Mouse (Mus musculus) liver, embryonic 16.5 days (tissue): ENCODE measurements around the gene Ovol2. TPM values are rescaled to one million over a fixed set of nuclear protein-coding genes. Genes with fewer than 3 reads are reported as not detected.
A peak's percentile ranks its signal among the peaks of the same experiment; 100 is the strongest.

ENCODE experiments used
- ATAC-seq: fragments of 200-750 bp; cut with Nextera tagmentation; 2 replicates; pipeline ENCODE4 v1.8.0; 2017; ENCODE audit warnings: low read depth, mild to moderate bottlenecking, moderate number of reproducible peaks, moderate library complexity
- H3K27ac ChIP-seq: fragments of 300-500 bp; sonication (generic); 2 replicates; pipeline ENCODE4 v1.5.1; 2014; ENCODE audit warnings: mild to moderate bottlenecking, low read length
- H3K27me3 ChIP-seq: fragments of 300-500 bp; sonication (generic); 2 replicates; pipeline ENCODE4 v1.6.1; 2014; ENCODE audit warnings: low read depth, low read length, mixed read lengths; ENCODE audit not compliant: control insufficient read depth, insufficient read depth
- H3K36me3 ChIP-seq: fragments of 300-500 bp; sonication (generic); 2 replicates; pipeline ENCODE4 v1.6.1; 2014; ENCODE audit warnings: mild to moderate bottlenecking; ENCODE audit not compliant: control insufficient read depth, insufficient read depth
- H3K4me1 ChIP-seq: fragments of 300-500 bp; sonication (generic); 2 replicates; pipeline ENCODE4 v1.6.1; 2014; ENCODE audit warnings: low read depth, low read length, mixed read lengths; ENCODE audit not compliant: control insufficient read depth
- H3K4me2 ChIP-seq: fragments of 300-500 bp; sonication (generic); 2 replicates; pipeline ENCODE4 v1.6.1; 2014; ENCODE audit warnings: low read depth, low read length, mixed read lengths
- H3K4me3 ChIP-seq: fragments of 300-500 bp; sonication (generic); 2 replicates; pipeline ENCODE4 v1.5.1; 2014; ENCODE audit warnings: low read depth, mild to moderate bottlenecking, low read length
- H3K9ac ChIP-seq: fragments of 300-500 bp; sonication (generic); 2 replicates; pipeline ENCODE4 v1.6.1; 2014; ENCODE audit warnings: low read depth, low read length
- H3K9me3 ChIP-seq: fragments of 300-500 bp; sonication (generic); replicated peaks from 2 replicates; pipeline ENCODE4 v1.6.1; 2016; ENCODE audit warnings: low read length; ENCODE audit not compliant: control insufficient read depth
- WGBS: fragments of 180-500 bp; shearing (Covaris S2); extraction: QIAGEN DNeasy Blood & Tissue Kit; methylation state at CpG from one replicate; pipeline ENCODE4 v1.1.7; 2014; ENCODE audit not compliant: insufficient replicate concordance; 5-methylcytosine and 5-hydroxymethylcytosine counted together
- polyA plus RNA-seq: library from polyadenylated mRNA; unstranded; fragments of >200 nt; fragmentation: Nextera tagmentation; extraction: Ambion mirVana; gene quantifications from 2 replicates; pipeline ENCODE4 v1.2.1, GENCODE M21; 2015

The Ovol2 gene
- polyA plus RNA-seq, 1 experiment from 2014 or later: not detected

DNA sequence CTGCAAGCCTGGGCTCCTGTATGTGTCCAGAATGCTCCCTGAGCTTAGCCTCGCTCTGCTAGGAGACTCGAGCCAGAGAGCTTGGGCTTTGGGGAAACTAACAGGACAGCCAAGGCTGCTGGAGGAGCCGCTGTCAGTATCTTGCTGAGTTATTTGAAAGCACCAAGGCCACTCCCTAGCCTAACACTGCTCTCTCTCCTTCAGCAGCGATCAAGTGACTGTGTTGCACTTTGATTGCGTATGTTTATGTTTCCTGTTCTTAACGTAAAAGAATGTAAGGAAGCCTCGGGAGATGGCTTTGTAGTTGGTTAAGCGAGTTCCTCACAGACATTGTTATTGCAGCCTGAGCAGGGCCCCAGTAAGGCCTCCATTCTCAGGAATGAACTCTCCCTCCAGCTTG is 57.2 kb downstream of the Ovol2 start:
- Histone ChIP-seq H3K27me3 (no peaks in the 10 kb centered on the region), H3K27ac (peak overlapping the region; percentile 58), H3K36me3 (peaks cover 10% of the 10 kb centered on the region), H3K4me1 (peaks cover 13% of the 10 kb centered on the region), H3K9ac (0 out of 2 replicates have a peak overlapping the region, but pooled peaks have one; percentile 13), H3K4me2 (0 out of 2 replicates have a peak overlapping the region, but pooled peaks have one; percentile 7), H3K4me3 (no peak overlapping the region), H3K9me3 (no peaks in the 10 kb centered on the region)
- WGBS: 19% methylated on average over 8 of the region's 8 CpGs
- ATAC-seq: no peak

DNA sequence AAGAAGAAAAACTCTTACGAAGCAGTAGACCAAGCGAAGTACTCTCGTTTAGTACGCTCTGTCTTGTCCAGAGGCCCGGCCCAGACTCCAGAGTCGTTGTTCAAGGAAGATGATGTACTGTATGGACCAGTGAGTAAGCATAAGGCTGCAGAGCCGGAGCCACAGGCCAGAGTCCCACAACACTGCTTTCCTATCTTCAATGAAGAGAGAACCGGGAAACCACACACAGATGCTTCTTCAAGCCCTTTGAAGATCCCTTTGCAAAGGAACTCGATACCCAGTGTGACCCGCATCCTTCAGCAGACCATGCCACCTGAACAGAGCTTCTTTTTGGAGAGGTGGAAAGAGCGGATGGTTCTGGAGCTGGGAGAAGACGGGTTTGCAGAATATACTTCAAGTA is 59.9 kb downstream of the Ovol2 start:
- H3K9ac ChIP-seq: no peak overlapping the region
- peaks cover 28% of the 10 kb centered on the region for H3K4me1 ChIP-seq
- no peaks in the 10 kb centered on the region for H3K9me3 ChIP-seq
- 0 out of 2 replicates have a peak overlapping the region, but pooled peaks have one; percentile 4 for H3K4me2 ChIP-seq
- ATAC-seq: no peak
- 73% methylated on average over 12 of the region's 12 CpGs for WGBS
- H3K36me3 ChIP-seq: peaks cover under 1% of the 10 kb centered on the region; the same call in 1 of the 2 replicates
- no peaks in the 10 kb centered on the region for H3K27me3 ChIP-seq
- no peak overlapping the region for H3K27ac ChIP-seq
- H3K4me3 ChIP-seq: no peak overlapping the region

DNA sequence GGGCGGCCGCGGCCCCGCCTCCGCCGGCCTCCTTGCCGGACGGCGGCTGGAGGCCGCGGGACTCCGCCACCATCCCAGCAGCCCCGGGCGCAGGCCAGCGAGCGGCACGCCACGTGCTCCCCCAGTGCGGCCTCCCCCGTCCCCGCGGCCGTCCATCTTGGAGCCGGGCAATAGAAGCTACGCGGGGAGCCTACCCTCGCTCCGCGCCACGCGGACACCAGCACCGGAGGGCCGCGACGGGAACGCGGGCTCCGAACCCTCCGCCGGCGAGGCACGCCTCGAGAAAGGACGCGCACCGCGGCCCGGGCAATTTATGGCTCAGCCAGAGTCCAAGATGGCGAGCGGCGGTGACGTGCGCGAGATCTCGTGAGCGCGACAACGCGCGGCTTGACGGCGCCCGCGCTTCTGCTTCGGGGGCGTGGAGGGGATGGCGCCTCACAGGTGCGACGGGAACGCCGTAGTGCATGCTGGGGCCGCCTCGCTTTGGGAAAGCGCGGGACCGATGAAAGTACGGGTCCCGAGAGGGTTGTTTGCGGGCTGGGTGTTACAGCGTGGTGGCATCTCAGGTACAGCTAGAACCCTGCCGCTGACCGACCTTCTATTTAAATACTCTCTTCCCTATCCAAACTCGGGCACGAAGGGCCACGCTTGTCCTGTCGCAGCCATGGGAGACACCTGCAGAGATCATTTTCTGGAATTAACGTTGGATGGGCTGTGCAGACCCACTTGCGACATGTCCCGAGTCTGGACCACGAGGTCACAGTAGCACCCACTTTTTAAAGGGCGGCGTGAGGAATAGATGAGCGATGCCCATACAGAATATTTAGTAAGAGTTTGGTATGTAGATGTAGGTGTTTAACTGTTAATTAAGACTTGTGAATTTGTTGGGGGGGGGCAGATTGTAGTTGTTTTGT is 61.2 kb downstream of the Ovol2 start, which contains the start of the genes Mgme1 and Snx5:
Gene Mgme1, plus strand, starts transcription at position 157 of the 914 bp plus-strand sequence.
Gene Snx5, minus strand, starts transcription at position 400 of the 914 bp plus-strand sequence.
- no peaks in the 10 kb centered on the region for H3K27me3 ChIP-seq
- under 1% methylated on average over 91 of the region's 93 CpGs for WGBS
- peak; percentile 93 for ATAC-seq
- peak within 1 kb of the TSS; percentile 91 for H3K4me3 ChIP-seq
- H3K4me1 ChIP-seq: peaks cover 38% of the 10 kb centered on the region
- peak within 1 kb of the TSS; percentile 97 for H3K27ac ChIP-seq
- H3K9me3 ChIP-seq: no peaks in the 10 kb centered on the region
- H3K4me2 ChIP-seq: peak within 1 kb of the TSS; percentile 86
- H3K9ac ChIP-seq: peak within 1 kb of the TSS; percentile 94
- H3K36me3 ChIP-seq: no peaks in the 10 kb centered on the region; the same call in 1 of the 2 replicates

DNA sequence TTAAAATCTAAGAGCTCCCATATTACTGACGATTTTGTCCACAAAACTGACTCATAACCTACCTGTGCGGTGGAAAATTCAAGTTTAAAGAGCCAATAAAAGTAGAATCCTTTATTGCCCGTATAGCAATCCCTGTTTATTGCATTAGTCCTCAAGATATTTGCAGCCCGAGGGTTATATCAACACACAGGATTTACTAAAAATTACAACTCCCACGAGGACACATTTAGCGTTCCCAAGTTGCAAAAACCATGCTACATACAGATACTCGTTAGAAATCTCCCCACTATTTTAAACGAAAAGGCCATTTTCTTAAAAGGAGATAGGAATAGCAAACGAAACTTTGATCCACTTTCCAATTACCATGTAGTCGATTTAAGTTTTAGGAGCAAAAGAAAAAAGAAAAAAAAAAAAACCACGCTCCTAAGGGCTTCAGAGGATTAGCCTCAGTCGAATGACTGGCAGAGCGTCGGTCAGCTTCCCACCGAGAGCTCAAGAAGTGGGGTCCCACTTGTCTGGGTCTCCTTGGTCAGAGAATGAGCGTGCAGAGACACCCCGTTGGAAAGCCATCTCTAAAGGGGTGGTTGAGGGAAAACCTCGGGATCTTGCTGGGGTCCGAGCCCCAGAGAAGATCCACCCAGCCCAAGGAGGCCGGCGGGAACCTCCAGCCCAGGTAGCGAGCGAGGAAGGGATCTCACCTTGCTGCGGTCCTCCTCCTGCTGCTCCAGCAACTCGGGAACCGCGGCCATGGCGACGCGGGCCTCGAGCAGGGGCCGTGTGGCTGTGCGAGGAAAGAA is 62.1 kb downstream of the Ovol2 start:
- no peak; the same call in 1 of the 2 replicates for ATAC-seq
- H3K4me3 ChIP-seq: peak overlapping the region; percentile 91
- peak overlapping the region; percentile 86 for H3K4me2 ChIP-seq
- no peaks in the 10 kb centered on the region for H3K9me3 ChIP-seq
- no peaks in the 10 kb centered on the region for H3K27me3 ChIP-seq
- H3K27ac ChIP-seq: peak overlapping the region; percentile 97
- H3K4me1 ChIP-seq: peaks cover 39% of the 10 kb centered on the region
- no peaks in the 10 kb centered on the region; the same call in 1 of the 2 replicates for H3K36me3 ChIP-seq
- WGBS: under 1% methylated on average over 32 of the region's 33 CpGs
- peak overlapping the region; percentile 94 for H3K9ac ChIP-seq

DNA sequence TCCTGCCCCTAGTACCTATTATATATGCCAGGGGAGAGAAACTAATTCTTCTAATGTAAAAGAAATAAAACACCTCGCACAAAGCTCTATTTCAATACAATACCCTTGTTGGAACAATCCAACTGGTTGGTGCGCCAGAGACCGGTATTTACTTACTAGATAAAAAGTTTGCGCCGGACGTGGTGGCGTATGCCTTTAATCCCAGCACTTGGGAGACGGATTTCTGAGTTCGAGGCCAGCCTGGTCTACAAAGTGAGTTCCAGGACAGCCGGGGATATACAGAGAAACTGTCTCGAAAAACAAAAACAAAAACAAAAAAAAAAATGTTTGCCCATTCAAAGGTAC is 62.7 kb downstream of the Ovol2 start:
- Histone ChIP-seq H3K27ac (peak overlapping the region; percentile 54), H3K9ac (peak overlapping the region; percentile 94), H3K9me3 (no peaks in the 10 kb centered on the region), H3K4me3 (peak overlapping the region; percentile 91), H3K4me2 (peak overlapping the region; percentile 86), H3K27me3 (no peaks in the 10 kb centered on the region), H3K36me3 (no peaks in the 10 kb centered on the region; the same call in none of the 2 replicates), H3K4me1 (peaks cover 41% of the 10 kb centered on the region)
- 0% methylated on average over 11 of the region's 11 CpGs for WGBS
- no peak for ATAC-seq

DNA sequence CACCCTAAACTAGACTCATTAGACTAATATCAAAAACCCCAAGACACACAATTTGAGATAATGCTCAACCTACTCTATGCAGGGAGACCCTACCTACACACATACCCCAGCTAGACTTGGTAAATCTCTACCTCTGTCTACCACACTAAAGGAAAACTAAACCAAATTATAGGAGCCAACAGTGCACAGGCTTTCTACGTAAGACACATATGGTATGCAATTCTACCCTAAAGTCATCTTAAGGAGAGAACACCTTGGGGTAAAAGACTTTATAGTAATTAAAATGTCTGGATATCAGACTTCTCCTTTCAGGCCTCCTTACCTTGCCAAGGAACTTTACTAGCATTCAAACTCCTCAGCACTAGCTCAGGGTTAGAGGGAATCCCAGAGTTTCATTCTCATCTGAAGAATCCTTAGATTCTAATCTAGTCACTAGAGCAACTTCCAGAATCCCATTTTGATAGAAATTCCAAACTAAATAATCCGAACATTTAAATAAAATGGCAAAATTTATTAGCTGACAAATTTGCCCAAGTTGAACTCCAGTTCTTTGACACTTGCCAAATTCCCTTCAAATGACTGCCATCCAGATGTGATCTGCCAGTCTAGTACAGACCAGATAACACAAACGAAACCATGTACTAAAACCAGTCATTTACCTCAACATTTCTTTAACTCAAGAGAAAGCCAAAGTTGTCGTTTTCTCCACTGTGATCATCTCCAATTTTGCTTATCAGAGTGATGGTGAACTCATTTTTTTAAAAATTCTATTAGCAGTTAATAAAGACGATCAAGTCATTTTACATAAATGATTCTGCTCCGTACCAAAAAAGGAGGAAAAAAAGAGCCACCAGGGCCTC is 63.3 kb downstream of the Ovol2 start:
- WGBS: 4% methylated on average over 6 of the region's 6 CpGs
- no peak for ATAC-seq
- Histone ChIP-seq H3K4me2 (peak overlapping the region; percentile 86), H3K4me1 (peaks cover 44% of the 10 kb centered on the region), H3K27ac (peak overlapping the region; percentile 54), H3K36me3 (peaks cover 4% of the 10 kb centered on the region), H3K27me3 (no peaks in the 10 kb centered on the region), H3K9me3 (no peaks in the 10 kb centered on the region), H3K9ac (peak overlapping the region; percentile 94), H3K4me3 (peak overlapping the region; percentile 91)

DNA sequence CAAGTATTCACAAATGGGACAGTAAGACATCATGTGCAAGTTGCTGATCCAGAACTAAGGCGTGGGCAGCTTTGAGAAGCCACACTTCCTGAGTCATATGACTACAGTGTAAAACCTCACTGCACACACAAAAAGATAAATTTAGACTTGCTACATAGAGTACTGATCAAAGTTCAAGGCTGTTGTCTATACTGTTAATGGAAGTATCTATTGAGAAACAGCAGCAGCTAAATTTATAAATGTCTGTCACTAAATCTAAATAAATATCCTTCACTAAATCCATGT is 64.3 kb downstream of the Ovol2 start:
- H3K9ac ChIP-seq: peak overlapping the region; percentile 30; the same call in 1 of the 2 replicates
- H3K9me3 ChIP-seq: no peaks in the 10 kb centered on the region
- no peaks in the 10 kb centered on the region for H3K27me3 ChIP-seq
- H3K4me1 ChIP-seq: peaks cover 46% of the 10 kb centered on the region
- WGBS: 0% methylated on average over 1 of the region's 1 CpGs
- peaks cover 4% of the 10 kb centered on the region for H3K36me3 ChIP-seq
- peak overlapping the region; percentile 86 for H3K4me2 ChIP-seq
- no peak for ATAC-seq
- H3K27ac ChIP-seq: peak overlapping the region; percentile 58
- H3K4me3 ChIP-seq: peak overlapping the region; percentile 91

DNA sequence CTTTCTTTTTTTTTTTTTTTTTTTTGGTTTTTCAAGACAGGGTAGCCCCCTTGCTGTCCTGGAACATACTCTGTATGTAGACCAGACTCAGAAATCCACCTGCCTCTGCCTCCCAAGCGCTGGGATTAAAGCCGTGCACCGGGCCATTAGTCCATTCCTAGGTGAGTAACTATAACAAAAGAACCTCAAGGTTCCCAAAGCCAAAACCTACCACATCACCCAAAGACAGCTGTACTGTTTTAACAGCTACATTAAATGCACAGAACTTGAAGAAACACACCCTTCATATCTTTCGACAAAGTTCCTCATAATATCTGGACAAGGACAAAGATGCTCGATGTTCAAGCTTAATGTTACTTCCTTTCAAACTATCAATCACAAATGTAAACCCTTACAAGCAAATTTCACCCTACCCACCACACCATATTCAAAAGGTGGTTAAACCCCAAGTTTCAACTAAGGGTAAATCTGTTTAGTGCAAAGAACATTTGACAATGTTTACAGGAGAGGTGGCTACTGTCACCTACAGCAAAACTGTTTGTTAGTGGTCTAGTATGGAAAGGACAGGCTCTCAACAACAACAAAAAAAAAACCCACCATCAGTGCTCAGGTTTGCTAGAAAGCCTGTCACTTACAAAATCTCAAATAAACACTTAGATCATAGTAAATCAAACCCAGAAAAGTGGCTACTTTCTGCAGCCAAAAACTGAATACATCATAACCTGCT is 64.8 kb downstream of the Ovol2 start:
- ATAC-seq: no peak
- Histone ChIP-seq H3K27me3 (no peaks in the 10 kb centered on the region), H3K9ac (0 out of 2 replicates have a peak overlapping the region, but pooled peaks have one; percentile 30), H3K36me3 (peaks cover 4% of the 10 kb centered on the region), H3K9me3 (no peaks in the 10 kb centered on the region), H3K4me3 (peak overlapping the region; percentile 24), H3K27ac (peak overlapping the region; percentile 58), H3K4me2 (peak overlapping the region; percentile 86), H3K4me1 (peaks cover 46% of the 10 kb centered on the region)
- WGBS: 24% methylated on average over 5 of the region's 5 CpGs
